Mouse (Mus musculus): ENCODE measurements around the gene Cckar.

DNA sequence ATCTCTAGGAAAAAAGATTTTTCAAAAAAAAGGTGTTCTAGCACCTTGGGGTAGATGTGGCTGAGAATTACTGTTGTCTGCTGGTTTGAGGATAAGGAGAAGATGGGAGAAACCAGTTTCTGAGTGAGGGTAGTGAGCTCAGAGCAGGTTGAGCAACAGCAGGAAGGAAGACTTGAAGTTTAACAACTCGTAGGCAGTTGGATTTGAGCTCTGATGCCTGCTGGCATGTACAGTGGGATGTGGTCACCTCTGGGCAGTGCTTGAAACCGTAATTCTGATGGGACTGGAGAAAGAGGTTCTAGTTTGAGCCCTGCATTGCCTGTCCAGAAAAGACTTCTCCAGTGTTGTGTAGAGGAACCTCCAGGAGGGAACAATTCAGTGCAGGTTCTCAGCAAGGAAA is 46.0 kb downstream of the Cckar start:
- TF ChIP-seq CTCF (IDR thresholded peaks at IDR 0.05; ENCODE audit: low read depth) = no peak
- TF ChIP-seq EP300 (optimal IDR thresholded peaks at IDR 0.05) = no peak

Data from stomach, postnatal 0 days (tissue).